Mouse (Mus musculus) forebrain, embryonic 11.5 days (tissue): ENCODE data around the gene Cc2d2a. TPM values are rescaled to one million over a fixed set of nuclear protein-coding genes. Genes with fewer than 3 reads are reported as not detected.

ENCODE experiments used
- ATAC-seq: fragments of 200-750 bp; cut with Nextera tagmentation; replicated peaks from 2 replicates; pipeline ENCODE4 v1.8.0; 2017; ENCODE audit warnings: moderate TSS enrichment; ENCODE audit not compliant: low FRiP score
- DNase-seq: peaks from one replicate; pipeline ENCODE4 v3.0.0-alpha.2; 2017; ENCODE audit warnings: low spot score
- H3K27ac ChIP-seq: fragments of 300-500 bp; sonication (generic); 2 replicates; pipeline ENCODE4 v1.5.1; 2014; ENCODE audit warnings: low read depth, low read length
- H3K27me3 ChIP-seq: fragments of 300-500 bp; sonication (generic); 2 replicates; pipeline ENCODE4 v1.6.1; 2014; ENCODE audit warnings: mild to moderate bottlenecking, low read length, mixed read lengths; ENCODE audit not compliant: control insufficient read depth, insufficient read depth
- H3K36me3 ChIP-seq: fragments of 300-500 bp; sonication (generic); 2 replicates; pipeline ENCODE4 v1.6.1; 2014; ENCODE audit warnings: mild to moderate bottlenecking, low read length, moderate library complexity, mixed read lengths; ENCODE audit not compliant: control insufficient read depth, insufficient read depth
- H3K4me1 ChIP-seq: fragments of 300-500 bp; sonication (generic); replicated peaks from 2 replicates; pipeline ENCODE4 v1.6.1; 2014; ENCODE audit warnings: low read length, mixed read lengths; ENCODE audit not compliant: control insufficient read depth, insufficient read depth
- H3K4me2 ChIP-seq: fragments of 300-500 bp; sonication (generic); 2 replicates; pipeline ENCODE4 v1.6.1; 2014; ENCODE audit warnings: low read depth, mild to moderate bottlenecking, low read length, moderate library complexity, mixed read lengths; ENCODE audit not compliant: severe bottlenecking
- H3K4me3 ChIP-seq: fragments of 300-500 bp; sonication (generic); 2 replicates; pipeline ENCODE4 v1.5.1; 2014; ENCODE audit warnings: low read depth, low read length
- H3K9ac ChIP-seq: fragments of 300-500 bp; sonication (generic); 2 replicates; pipeline ENCODE4 v1.6.1; 2014; ENCODE audit warnings: low read length
- H3K9me3 ChIP-seq: fragments of 300-500 bp; sonication (generic); 2 replicates; pipeline ENCODE4 v1.6.1; 2016; ENCODE audit warnings: low read length, mixed read lengths; ENCODE audit not compliant: control insufficient read depth
- WGBS: fragments of 180-500 bp; shearing (Covaris S2); extraction: QIAGEN DNeasy Blood & Tissue Kit; methylation state at CpG from one replicate; pipeline ENCODE4 v1.1.7; 2014; 5-methylcytosine and 5-hydroxymethylcytosine counted together
- polyA plus RNA-seq: library from polyadenylated mRNA; unstranded; fragments of >200 nt; fragmentation: Nextera tagmentation; extraction: Ambion mirVana; gene quantifications from 2 replicates; pipeline ENCODE4 v1.2.1, GENCODE M21; 2014

Gene Cc2d2a
- polyA plus RNA-seq, 1 experiment from 2014 or later, result 9.2 TPM

GRCm38 (mm10) chr5:43699240-43699639 is 37.1 kb downstream of the Cc2d2a start:
- Histone ChIP-seq H3K4me2 (no peak overlapping the region), H3K9ac (no peak overlapping the region), H3K36me3 (peaks cover 4% of the 10 kb centered on the region; the same call in 1 of the 2 replicates), H3K4me3 (no peak overlapping the region), H3K27ac (no peak overlapping the region), H3K9me3 (no peaks in the 10 kb centered on the region), H3K4me1 (no peaks in the 10 kb centered on the region), H3K27me3 (no peaks in the 10 kb centered on the region)
- ATAC-seq (no peak), DNase-seq (no peak)

- ATAC-seq (no peak), DNase-seq (no peak)
- no peaks in the 10 kb centered on the region for H3K4me1 ChIP-seq
- H3K27ac ChIP-seq, result no peak overlapping the region
- 76% methylated on average over 5 of the region's 5 CpGs for WGBS
- no peak overlapping the region for H3K4me3 ChIP-seq
- no peak overlapping the region for H3K9ac ChIP-seq
- no peaks in the 10 kb centered on the region for H3K9me3 ChIP-seq
- no peaks in the 10 kb centered on the region; the same call in 1 of the 2 replicates for H3K36me3 ChIP-seq
- H3K27me3 ChIP-seq, result no peaks in the 10 kb centered on the region
- H3K4me2 ChIP-seq, result no peak overlapping the region
These were observed 59.6 kb downstream of the Cc2d2a start for GRCm38 (mm10) chr5:43721538-43722451.

DNA sequence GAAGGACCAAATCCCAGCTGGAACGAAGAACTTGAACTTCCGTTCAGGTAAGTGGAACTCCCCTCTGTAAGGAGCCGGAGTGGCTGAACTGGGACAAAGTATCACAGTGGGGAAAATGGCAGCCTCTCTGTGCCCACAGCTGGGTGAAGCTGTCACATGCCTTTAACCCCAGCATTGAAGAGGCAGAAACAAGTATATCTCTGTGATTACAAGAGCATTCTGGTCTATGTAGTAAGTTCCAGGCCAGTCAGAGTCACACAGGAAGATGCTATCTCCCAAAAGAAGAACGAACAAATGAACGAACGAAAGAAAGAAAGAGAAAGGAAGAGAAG is 60.3 kb downstream of the Cc2d2a start:
- no peak overlapping the region for H3K4me2 ChIP-seq
- 93% methylated on average over 6 of the region's 6 CpGs for WGBS
- H3K4me1 ChIP-seq, result no peaks in the 10 kb centered on the region
- no peak overlapping the region for H3K9ac ChIP-seq
- no peak overlapping the region for H3K27ac ChIP-seq
- H3K9me3 ChIP-seq, result no peaks in the 10 kb centered on the region
- ATAC-seq (no peak), DNase-seq (no peak)
- H3K4me3 ChIP-seq, result no peak overlapping the region
- no peaks in the 10 kb centered on the region for H3K27me3 ChIP-seq
- H3K36me3 ChIP-seq, result no peaks in the 10 kb centered on the region; the same call in 1 of the 2 replicates

GRCm38 (mm10) chr5:43723830-43724229 is 61.7 kb downstream of the Cc2d2a start:
- H3K9me3 ChIP-seq, result no peaks in the 10 kb centered on the region
- H3K4me3 ChIP-seq, result no peak overlapping the region
- WGBS, result 91% methylated on average over 7 of the region's 7 CpGs
- DNase-seq (no peak), ATAC-seq (no peak)
- no peak overlapping the region for H3K9ac ChIP-seq
- no peaks in the 10 kb centered on the region for H3K27me3 ChIP-seq
- no peak overlapping the region for H3K27ac ChIP-seq
- no peaks in the 10 kb centered on the region for H3K4me1 ChIP-seq
- no peaks in the 10 kb centered on the region; the same call in 1 of the 2 replicates for H3K36me3 ChIP-seq
- no peak overlapping the region for H3K4me2 ChIP-seq

GRCm38 (mm10) chr5:43728375-43729165 is 66.4 kb downstream of the Cc2d2a start:
- 88% methylated on average over 11 of the region's 11 CpGs for WGBS
- no peak for DNase-seq
- no peak for ATAC-seq
- Histone ChIP-seq H3K4me2 (no peak overlapping the region), H3K27me3 (no peaks in the 10 kb centered on the region), H3K9ac (no peak overlapping the region), H3K9me3 (no peaks in the 10 kb centered on the region), H3K36me3 (no peaks in the 10 kb centered on the region; the same call in 1 of the 2 replicates), H3K27ac (no peak overlapping the region), H3K4me1 (no peaks in the 10 kb centered on the region), H3K4me3 (no peak overlapping the region)

GRCm38 (mm10) chr5:43732381-43732780 is 70.2 kb downstream of the Cc2d2a start:
- H3K4me2 ChIP-seq, result no peak overlapping the region
- H3K9ac ChIP-seq, result no peak overlapping the region
- H3K9me3 ChIP-seq, result no peaks in the 10 kb centered on the region
- ATAC-seq (no peak), DNase-seq (no peak)
- H3K4me1 ChIP-seq, result no peaks in the 10 kb centered on the region
- no peak overlapping the region for H3K27ac ChIP-seq
- no peak overlapping the region for H3K4me3 ChIP-seq
- no peaks in the 10 kb centered on the region; the same call in 1 of the 2 replicates for H3K36me3 ChIP-seq
- WGBS, result 85% methylated on average over 8 of the region's 8 CpGs
- H3K27me3 ChIP-seq, result no peaks in the 10 kb centered on the region

DNA sequence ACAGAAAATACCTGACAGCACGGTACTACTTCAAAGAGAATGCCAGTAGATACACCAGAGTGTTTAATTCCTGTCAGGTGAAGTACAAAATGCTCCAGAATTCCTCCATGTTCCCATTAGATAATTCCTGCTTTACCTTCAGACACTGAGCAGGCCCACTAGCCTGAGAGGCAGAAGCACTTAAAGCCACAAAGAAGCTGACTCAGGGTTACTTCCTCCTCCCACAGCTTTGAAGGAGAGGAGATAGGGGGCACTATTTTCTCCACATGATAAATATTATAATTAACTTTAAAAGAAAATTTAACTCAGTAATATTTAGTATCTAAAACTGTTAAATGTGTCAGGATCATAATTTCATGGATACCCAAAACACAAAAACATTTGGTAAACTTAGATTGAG is 82.0 kb downstream of the Cc2d2a start:
- Histone ChIP-seq H3K9me3 (no peaks in the 10 kb centered on the region), H3K27ac (no peak overlapping the region), H3K4me2 (no peak overlapping the region), H3K4me1 (no peaks in the 10 kb centered on the region), H3K9ac (no peak overlapping the region), H3K4me3 (no peak overlapping the region), H3K36me3 (no peaks in the 10 kb centered on the region; the same call in 1 of the 2 replicates), H3K27me3 (no peaks in the 10 kb centered on the region)
- ATAC-seq, result no peak
- no peak for DNase-seq
- WGBS, result 95% methylated on average over 1 of the region's 1 CpGs

- DNase-seq (no peak), ATAC-seq (no peak)
- H3K9me3 ChIP-seq, result no peaks in the 10 kb centered on the region
- H3K36me3 ChIP-seq, result no peaks in the 10 kb centered on the region; the same call in 1 of the 2 replicates
- 74% methylated on average over 5 of the region's 5 CpGs for WGBS
- H3K4me2 ChIP-seq, result no peak overlapping the region
- no peak overlapping the region for H3K4me3 ChIP-seq
- no peak overlapping the region for H3K27ac ChIP-seq
- H3K4me1 ChIP-seq, result no peaks in the 10 kb centered on the region
- H3K9ac ChIP-seq, result no peak overlapping the region
- no peaks in the 10 kb centered on the region for H3K27me3 ChIP-seq
These were observed 83.0 kb downstream of the Cc2d2a start for GRCm38 (mm10) chr5:43745156-43745555.
